1 mouse cellular context compared by ENCODE assay signal in genomic region chr10:75764519-75765473, GRCm38 (mm10).
TF ChIP-seq lines count a peak whose summit lies in the region.

No protein-coding gene starts in this region.

TF ChIP-seq in MEL, 35 proteins besides CTCF, POLR2A, EP300 and RAD21:
- TF ChIP-seq POLR2AphosphoS2 (IDR thresholded peaks at IDR 0.05; ENCODE audit: low read length): no peak
- TF ChIP-seq E2F4 (IDR thresholded peaks at IDR 0.05; ENCODE audit: borderline replicate concordance, low read depth, low read length): no peak
- TF ChIP-seq HCFC1 (IDR thresholded peaks at IDR 0.05; ENCODE audit: low read depth, low read length): peak; percentile 60
- TF ChIP-seq TCF12 (IDR thresholded peaks at IDR 0.05; ENCODE audit: low read depth, low read length): no peak
- TF ChIP-seq ZKSCAN1 (IDR thresholded peaks at IDR 0.05; ENCODE audit: low read depth, low read length): no peak
- no peak for TF ChIP-seq MAFK (IDR thresholded peaks at IDR 0.05; ENCODE audit: borderline replicate concordance, low read depth, low read length)
- no peak for TF ChIP-seq USF1 (IDR thresholded peaks at IDR 0.05; ENCODE audit: low read depth, low read length)
- no peak for TF ChIP-seq MYC (IDR thresholded peaks at IDR 0.05; ENCODE audit: low read depth, low read length)
- peak; percentile 37; the same call in 1 of the 2 replicates for TF ChIP-seq ETS1 (IDR thresholded peaks at IDR 0.05; ENCODE audit: low read depth, low read length)
- TF ChIP-seq KAT2A (conservative IDR thresholded peaks at IDR 0.05; ENCODE audit: low read depth, low read length): no peak
- TF ChIP-seq TBP (IDR thresholded peaks at IDR 0.05; ENCODE audit: low read depth, low read length): peak; percentile 72
- TF ChIP-seq MYB (IDR thresholded peaks at IDR 0.05; ENCODE audit: low read depth, low read length): no peak
- TF ChIP-seq BHLHE40 (IDR thresholded peaks at IDR 0.05; ENCODE audit: borderline replicate concordance, low read depth, low read length): no peak; the same call in none of the 2 replicates
- no peak for TF ChIP-seq MEF2A (IDR thresholded peaks at IDR 0.05; ENCODE audit: extremely low read depth, insufficient replicate concordance, low read depth, low read length, poor library complexity, severe bottlenecking)
- no peak for TF ChIP-seq ELF1 (IDR thresholded peaks at IDR 0.05; ENCODE audit: low read depth, low read length)
- no peak for TF ChIP-seq USF2 (IDR thresholded peaks at IDR 0.05; ENCODE audit: borderline replicate concordance in 1 of 2, insufficient read depth in 1 of 2, low read depth in 1 of 2, low read length in 2 of 2)
- TF ChIP-seq SIN3A (IDR thresholded peaks at IDR 0.05; ENCODE audit: low read length): peak; percentile 41; the same call in 1 of the 2 replicates
- TF ChIP-seq NRF1 (IDR thresholded peaks at IDR 0.05; ENCODE audit: insufficient read depth, low read depth, low read length, poor library complexity, severe bottlenecking): no peak
- peak; percentile 76; the same call in 1 of the 2 replicates for TF ChIP-seq CHD1 (IDR thresholded peaks at IDR 0.05; ENCODE audit: low read depth, low read length)
- 0 out of 2 replicates have a peak, but pooled peaks have one; percentile 12 for TF ChIP-seq RCOR1 (IDR thresholded peaks at IDR 0.05; ENCODE audit: low read depth, low read length)
- TF ChIP-seq GATA1 (IDR thresholded peaks at IDR 0.05; ENCODE audit: low read depth, low read length): 0 out of 2 replicates have a peak, but pooled peaks have one; percentile 9
- 0 out of 2 replicates have a peak, but pooled peaks have one; percentile 27 for TF ChIP-seq ZMIZ1 (IDR thresholded peaks at IDR 0.05; ENCODE audit: low read depth, low read length)
- TF ChIP-seq MXI1 (IDR thresholded peaks at IDR 0.05; ENCODE audit: low read depth, low read length): peak; percentile 91
- peak; percentile 48 for TF ChIP-seq ZC3H11A (IDR thresholded peaks at IDR 0.05; ENCODE audit: low read depth, low read length)
- TF ChIP-seq GABPA (IDR thresholded peaks at IDR 0.05; ENCODE audit: low read depth, low read length): no peak
- no peak for TF ChIP-seq JUND (IDR thresholded peaks at IDR 0.05; ENCODE audit: low read depth, low read length)
- peak; percentile 57 for TF ChIP-seq SMC3 (IDR thresholded peaks at IDR 0.05; ENCODE audit: low read depth, low read length)
- TF ChIP-seq CHD2 (IDR thresholded peaks at IDR 0.05; ENCODE audit: low read length): no peak
- no peak for TF ChIP-seq UBTF (IDR thresholded peaks at IDR 0.05; ENCODE audit: borderline replicate concordance, insufficient read depth, low read depth, low read length)
- TF ChIP-seq TAL1 (IDR thresholded peaks at IDR 0.05; ENCODE audit: low read length): peak; percentile 37; the same call in 1 of the 2 replicates
- TF ChIP-seq POLR2AphosphoS5 (IDR thresholded peaks at IDR 0.05; ENCODE audit: borderline replicate concordance, low read depth, low read length): no peak
- TF ChIP-seq ZNF384 (IDR thresholded peaks at IDR 0.05; ENCODE audit: low read depth, low read length): peak; percentile 91
- TF ChIP-seq NELFE (IDR thresholded peaks at IDR 0.05; ENCODE audit: low read depth, low read length): no peak
- no peak; the same call in 1 of the 2 replicates for TF ChIP-seq MAZ (IDR thresholded peaks at IDR 0.05; ENCODE audit: low read depth, low read length)
- no peak for TF ChIP-seq MAX (IDR thresholded peaks at IDR 0.05; ENCODE audit: low read length)
